In the genomic region with DNA sequence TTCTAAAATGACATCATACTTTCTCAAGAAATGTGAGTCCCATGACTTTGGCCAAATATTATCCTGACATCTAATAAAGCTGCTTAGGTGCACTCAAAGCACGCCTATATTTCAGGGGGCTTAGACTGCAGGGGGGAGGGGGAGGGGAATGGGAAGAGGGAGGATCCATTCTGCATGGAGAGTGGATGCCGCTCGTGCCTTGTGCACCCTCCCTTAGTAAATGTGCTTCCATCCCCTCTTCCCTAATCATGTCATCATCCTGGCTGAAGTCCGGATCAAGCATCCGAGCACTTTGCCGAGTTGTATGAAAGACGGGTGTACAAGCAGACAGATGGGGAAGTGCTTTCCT, we compare ENCODE assay signal across 19 mouse cellular contexts.
DNase-seq lines count a peak whose midpoint lies in the region; ATAC-seq and TF ChIP-seq lines count a peak whose summit lies in the region.
"Had no signal": no experiment of that assay in that cellular context is flagged by ENCODE, and none has a peak within 500 bp of the region (broad histone marks: within the 10 kb centered on the region; RNA-seq: fewer than 3 reads in every experiment).

No protein-coding gene starts in this region.

- H3K27ac ChIP-seq in midbrain, postnatal 0 days (ENCODE audit: low read depth, low read length), result no peak overlapping the region
- no peak overlapping the region for H3K27ac ChIP-seq in midbrain, embryonic 11.5 days (ENCODE audit: low read depth, low read length)
- H3K27ac ChIP-seq: forebrain, embryonic 10.5 days; forebrain, embryonic 13.5 days; gastrocnemius, adult 2 months; hindbrain, embryonic 12.5 days; hindbrain, embryonic 15.5 days had no signal

- no peak overlapping the region for H3K4me2 ChIP-seq in midbrain, postnatal 0 days (ENCODE audit: low read depth, low read length, poor library complexity, severe bottlenecking)
- no peak overlapping the region for H3K4me2 ChIP-seq in midbrain, embryonic 11.5 days
- H3K4me2 ChIP-seq: forebrain, embryonic 13.5 days; heart, embryonic 11.5 days; hindbrain, embryonic 12.5 days; hindbrain, embryonic 15.5 days had no signal

- no peaks in the 10 kb centered on the region for H3K9me3 ChIP-seq in midbrain, postnatal 0 days (ENCODE audit: low read length)
- H3K9me3 ChIP-seq in midbrain, embryonic 11.5 days (ENCODE audit: control insufficient read depth, low read length), result no peaks in the 10 kb centered on the region
- H3K9me3 ChIP-seq: forebrain, embryonic 10.5 days; forebrain, embryonic 13.5 days; hindbrain, embryonic 12.5 days; hindbrain, embryonic 15.5 days had no signal

- ATAC-seq in midbrain, postnatal 0 days (ENCODE audit: low FRiP score), result no peak
- ATAC-seq in midbrain, embryonic 11.5 days (ENCODE audit: low FRiP score), result no peak
- ATAC-seq: CD4-positive, CD25-positive, alpha-beta regulatory T cell, adult 4 months; forebrain, embryonic 13.5 days; forebrain, embryonic 16.5 days had no signal

- DNase-seq in left cerebral cortex, postnatal 4 days, result peak; percentile 24
- no peak for DNase-seq in left cerebral cortex, adult 9 months (ENCODE audit: low spot score in 2 of 2)
- peak; percentile 22 for DNase-seq in midbrain, postnatal 0 days (ENCODE audit: low spot score)
- no peak for DNase-seq in midbrain, embryonic 11.5 days (ENCODE audit: low spot score, missing footprints)
- DNase-seq in retina, postnatal 1 day, result peak; percentile 35
- DNase-seq in frontal cortex, postnatal 36 days (ENCODE audit: low spot score in 2 of 2), result no peak
- DNase-seq: adrenal gland, adult 2 months; adrenal gland, postnatal 14 days; cerebellum, adult 11 months; cerebellum, adult 2 months; gastrocnemius, postnatal 14 days had no signal

- TF ChIP-seq CTCF in midbrain, postnatal 0 days (IDR thresholded peaks at IDR 0.05), result no peak

- no peaks in the 10 kb centered on the region for H3K4me1 ChIP-seq in midbrain, postnatal 0 days (ENCODE audit: insufficient read depth, low read length)
- no peaks in the 10 kb centered on the region for H3K4me1 ChIP-seq in midbrain, embryonic 11.5 days (ENCODE audit: control insufficient read depth, insufficient read depth, low read length)
- H3K4me1 ChIP-seq: forebrain, embryonic 10.5 days; forebrain, embryonic 13.5 days; hindbrain, embryonic 12.5 days had no signal

- H3K9ac ChIP-seq in midbrain, postnatal 0 days (replicated peaks; ENCODE audit: low read length, poor library complexity, severe bottlenecking), result no peak overlapping the region
- no peak overlapping the region for H3K9ac ChIP-seq in midbrain, embryonic 11.5 days (ENCODE audit: low read length)
- H3K9ac ChIP-seq: forebrain, embryonic 13.5 days; hindbrain, embryonic 12.5 days; hindbrain, embryonic 15.5 days had no signal

- H3K27me3 ChIP-seq in midbrain, postnatal 0 days (ENCODE audit: insufficient read depth, low read length), result no peaks in the 10 kb centered on the region
- no peaks in the 10 kb centered on the region for H3K27me3 ChIP-seq in midbrain, embryonic 11.5 days (ENCODE audit: control insufficient read depth, insufficient read depth, low read length)
- H3K27me3 ChIP-seq: forebrain, embryonic 13.5 days; hindbrain, embryonic 12.5 days; hindbrain, embryonic 15.5 days had no signal

- 67% methylated on average over 7 of the region's 7 CpGs for WGBS in midbrain, postnatal 0 days
- 77% methylated on average over 7 of the region's 7 CpGs for WGBS in midbrain, embryonic 11.5 days

- H3K36me3 ChIP-seq in midbrain, postnatal 0 days (ENCODE audit: insufficient read depth, low read length), result no peaks in the 10 kb centered on the region
- H3K36me3 ChIP-seq in midbrain, embryonic 11.5 days (ENCODE audit: control insufficient read depth, insufficient read depth, low read length), result no peaks in the 10 kb centered on the region
- H3K36me3 ChIP-seq: forebrain, embryonic 10.5 days; hindbrain, embryonic 12.5 days; hindbrain, embryonic 15.5 days had no signal

- intact Hi-C loops in left cerebral cortex, postnatal 4 days (cut with DNase I), result no loop called here

- no peak overlapping the region for H3K4me3 ChIP-seq in midbrain, postnatal 0 days (ENCODE audit: low read depth, low read length)
- H3K4me3 ChIP-seq in midbrain, embryonic 11.5 days (ENCODE audit: low read depth, low read length), result no peak overlapping the region
- H3K4me3 ChIP-seq: forebrain, embryonic 10.5 days; forebrain, embryonic 13.5 days; gastrocnemius, adult 2 months; hindbrain, embryonic 12.5 days; hindbrain, embryonic 15.5 days had no signal

Comparison
In these comparisons a context has a peak if more than half of its experiments do, and no peak if none do; other contexts are left out.
1. DNase-seq: peak in left cerebral cortex, postnatal 4 days (single experiment), midbrain, postnatal 0 days (single experiment) and retina, postnatal 1 day (single experiment); none in left cerebral cortex, adult 9 months (0 of 2), midbrain, embryonic 11.5 days (single experiment) and frontal cortex, postnatal 36 days (0 of 2).